8 mouse cellular contexts compared by ENCODE assay signal in genomic region chr8:120285033-120285432, GRCm38 (mm10). TPM values are rescaled to one million over a fixed set of nuclear protein-coding genes. Genes with fewer than 3 reads are reported as not detected.
A peak's percentile ranks its signal among the peaks of the same experiment; 100 is the strongest.
DNase-seq lines count a peak whose midpoint lies in the region; ATAC-seq lines count a peak whose summit lies in the region.

No protein-coding gene starts in this region.

- H3K4me1 ChIP-seq in hindbrain, embryonic 13.5 days (replicated peaks), result peaks cover 88% of the 10 kb centered on the region
- peaks cover 36% of the 10 kb centered on the region for H3K4me1 ChIP-seq in liver, embryonic 16.5 days (ENCODE audit: control insufficient read depth, low read depth, low read length)
- H3K4me1 ChIP-seq in stomach, embryonic 14.5 days (ENCODE audit: control insufficient read depth, insufficient read depth, low read length), result peaks cover 57% of the 10 kb centered on the region

- DNase-seq in kidney, adult 9 months, result peak; percentile 48
- DNase-seq in kidney, adult 18-20 months, result no peak
- DNase-seq in cerebellum, adult 11 months, result no peak
- no peak for DNase-seq in cerebellum, adult 9-10 months
- no peak for DNase-seq in right cerebral cortex, adult 2 months (ENCODE audit: low spot score in 2 of 2)

- ATAC-seq in hindbrain, embryonic 13.5 days (ENCODE audit: low FRiP score), result no peak
- peak; percentile 41 for ATAC-seq in liver, embryonic 16.5 days (ENCODE audit: low read depth)
- peak; percentile 66 for ATAC-seq in stomach, embryonic 14.5 days (ENCODE audit: insufficient number of reproducible peaks, insufficient read depth, low FRiP score, low read depth)

- no peak overlapping the region for H3K4me2 ChIP-seq in hindbrain, embryonic 13.5 days
- H3K4me2 ChIP-seq in liver, embryonic 16.5 days (ENCODE audit: low read depth, low read length), result no peak overlapping the region
- no peak overlapping the region for H3K4me2 ChIP-seq in stomach, embryonic 14.5 days (replicated peaks; ENCODE audit: low read depth, low read length)

- H3K4me3 ChIP-seq in hindbrain, embryonic 13.5 days, result no peak overlapping the region
- no peak overlapping the region for H3K4me3 ChIP-seq in liver, embryonic 16.5 days (ENCODE audit: low read depth, low read length)
- no peak overlapping the region for H3K4me3 ChIP-seq in stomach, embryonic 14.5 days (ENCODE audit: low read depth, low read length)

- no peaks in the 10 kb centered on the region for H3K9me3 ChIP-seq in hindbrain, embryonic 13.5 days
- H3K9me3 ChIP-seq in liver, embryonic 16.5 days (replicated peaks; ENCODE audit: control insufficient read depth, low read length), result no peaks in the 10 kb centered on the region
- no peaks in the 10 kb centered on the region for H3K9me3 ChIP-seq in stomach, embryonic 14.5 days (ENCODE audit: control insufficient read depth, low read depth, low read length)

- peak overlapping the region; percentile 79 for H3K27ac ChIP-seq in hindbrain, embryonic 13.5 days
- H3K27ac ChIP-seq in liver, embryonic 16.5 days (ENCODE audit: low read length), result no peak overlapping the region
- H3K27ac ChIP-seq in stomach, embryonic 14.5 days (ENCODE audit: low read length), result peak overlapping the region; percentile 77; the same call in 1 of the 2 replicates

- no peaks in the 10 kb centered on the region for H3K36me3 ChIP-seq in hindbrain, embryonic 13.5 days
- H3K36me3 ChIP-seq in liver, embryonic 16.5 days (ENCODE audit: control insufficient read depth, insufficient read depth), result no peaks in the 10 kb centered on the region
- no peaks in the 10 kb centered on the region for H3K36me3 ChIP-seq in stomach, embryonic 14.5 days (ENCODE audit: control insufficient read depth, insufficient read depth, low read length)

- WGBS in hindbrain, embryonic 13.5 days, result 40% methylated on average over 3 of the region's 3 CpGs
- WGBS in liver, embryonic 16.5 days (ENCODE audit: insufficient replicate concordance), result 12% methylated on average over 3 of the region's 3 CpGs
- 11% methylated on average over 3 of the region's 3 CpGs for WGBS in stomach, embryonic 14.5 days

- H3K27me3 ChIP-seq in hindbrain, embryonic 13.5 days, result peaks cover 8% of the 10 kb centered on the region
- no peaks in the 10 kb centered on the region; the same call in 1 of the 2 replicates for H3K27me3 ChIP-seq in liver, embryonic 16.5 days (ENCODE audit: control insufficient read depth, insufficient read depth, low read depth, low read length)
- no peaks in the 10 kb centered on the region for H3K27me3 ChIP-seq in stomach, embryonic 14.5 days (ENCODE audit: control insufficient read depth, insufficient read depth, low read length)

- peak overlapping the region; percentile 56 for H3K9ac ChIP-seq in hindbrain, embryonic 13.5 days
- no peak overlapping the region for H3K9ac ChIP-seq in liver, embryonic 16.5 days (ENCODE audit: low read depth, low read length)
- H3K9ac ChIP-seq in stomach, embryonic 14.5 days (replicated peaks; ENCODE audit: low read depth, low read length), result no peak overlapping the region

RNA-seq across cellular contexts. Expression of gene Gse1, which starts 56.8 kb away (rescaled TPM):
- polyA plus RNA-seq in hindbrain, embryonic 13.5 days (2015; fragmentation: Nextera tagmentation; extraction: Ambion mirVana), result 21.3 and 22.1 TPM in 2 replicates
- polyA plus RNA-seq in liver, embryonic 16.5 days (2015; fragmentation: Nextera tagmentation; extraction: Ambion mirVana), result 7.6 and 9.5 TPM in 2 replicates
- polyA plus RNA-seq in stomach, embryonic 14.5 days (2014; fragmentation: Nextera tagmentation; extraction: Ambion mirVana), result 11.1 and 11.6 TPM in 2 replicates
